Mouse (Mus musculus) hindbrain, embryonic 11.5 days (tissue): ENCODE data around the gene Zfand5. TPM values are rescaled to one million over a fixed set of nuclear protein-coding genes. Genes with fewer than 3 reads are reported as not detected.

ENCODE experiments used
- polyA plus RNA-seq: library from polyadenylated mRNA; unstranded; fragments of >200 nt; fragmentation: Nextera tagmentation; extraction: Ambion mirVana; gene quantifications from 2 replicates; pipeline ENCODE4 v1.2.1, GENCODE M21; 2014

The Zfand5 gene
- polyA plus RNA-seq, 1 experiment from 2014 or later = 170 TPM

Other genes with a start within 250 kb of the Zfand5 start
- 0.08 and 0.38 TPM in 2 replicates for gene Gda, start 201.2 kb downstream of the Zfand5 start, polyA plus RNA-seq